Mouse (Mus musculus): ENCODE measurements at regions not wholly inside any gene's neighbourhood (a gene's known extent, or its start where the extent isn't known, plus 50 kb on each side); places are given as distances from the start of the nearest gene placed in this dataset.
"Not testable (repeated sequence)": the region's sequence is repeated elsewhere in the genome, so short reads cannot be mapped to it uniquely, and the experiment has no call there.

- DNase-seq = not testable (repeated sequence)
Observed at GRCm38 (mm10) chr10:57362781-57363180, 123.4 kb upstream of the Hsf2 start.
